Mouse (Mus musculus): ENCODE measurements around the gene Trip12.

Gene Trip12

GRCm38 (mm10) chr1:84840018-84840664 lies at the start of gene Trip12:
Trip12 (minus strand) TSS chr1:84840516.
- no peak for DNase-seq

GRCm38 (mm10) chr1:84890005-84890393 lies 49.7 kb upstream of the Trip12 start:
- no peak for DNase-seq

DNA sequence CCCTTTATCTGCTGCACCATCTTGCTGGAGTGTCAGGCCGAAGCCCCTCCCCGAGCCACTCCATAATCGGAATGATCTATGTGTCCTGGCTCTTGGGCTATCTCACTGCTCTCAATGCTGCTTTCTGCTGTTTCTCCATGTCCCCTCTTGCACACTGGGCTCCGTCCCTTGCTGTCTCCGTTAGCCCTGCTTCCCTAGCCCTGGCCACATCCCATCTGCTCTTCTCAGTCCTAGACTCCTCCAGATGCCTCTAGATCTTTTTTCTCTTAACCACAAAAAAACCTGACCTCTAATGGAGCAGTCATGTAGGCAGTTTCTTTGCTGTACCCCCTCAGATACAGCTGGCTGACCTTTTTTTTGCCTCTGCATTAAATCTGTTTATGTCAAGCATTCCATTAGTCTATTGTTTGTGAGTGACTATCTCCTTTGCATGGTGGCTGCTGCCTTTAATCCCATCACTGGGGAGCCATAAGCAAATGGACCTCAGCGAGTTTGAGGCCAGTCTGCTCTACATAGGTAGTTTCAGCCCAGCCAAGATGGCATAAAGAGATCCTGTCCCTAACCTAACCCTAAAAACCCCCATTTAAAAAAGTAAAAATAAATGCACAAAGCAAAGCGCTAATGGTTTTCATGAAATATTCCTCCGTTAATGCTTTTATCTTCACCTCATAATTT lies 49.2 kb upstream of the Trip12 start:
- DNase-seq, result no peak

- no peak for DNase-seq
Measured at GRCm38 (mm10) chr1:84885921-84886320, 45.6 kb upstream of the Trip12 start.

GRCm38 (mm10) chr1:84885174-84885573 lies 44.9 kb upstream of the Trip12 start:
- DNase-seq, result peak; percentile 59

DNA sequence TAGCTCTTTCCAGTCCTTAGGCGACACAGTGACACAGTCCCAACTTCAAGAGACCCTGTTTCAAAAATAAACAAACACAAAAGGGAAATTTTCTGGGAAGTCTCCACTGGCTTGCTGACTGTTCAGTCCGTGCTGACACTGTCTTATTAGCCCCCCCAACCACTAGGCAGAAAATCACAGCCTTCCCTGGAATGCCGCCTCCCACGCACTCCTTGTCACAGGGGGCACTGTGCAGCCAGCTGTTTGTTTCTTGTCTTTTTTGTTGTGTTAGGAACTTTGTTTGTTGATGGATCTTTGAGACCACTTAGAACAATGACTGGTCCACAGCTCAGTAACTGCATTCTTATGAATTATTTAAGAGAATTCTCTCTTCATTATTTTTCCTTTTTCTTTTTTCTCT lies 43.6 kb upstream of the Trip12 start:
- DNase-seq, result no peak

GRCm38 (mm10) chr1:84882937-84883336 lies 42.6 kb upstream of the Trip12 start:
- DNase-seq, result no peak

- DNase-seq, result peak; percentile 55
Measured at GRCm38 (mm10) chr1:84882066-84882532, 41.8 kb upstream of the Trip12 start.

- no peak for DNase-seq
Measured at GRCm38 (mm10) chr1:84881248-84882065, 41.1 kb upstream of the Trip12 start.

- peak; percentile 70 for DNase-seq
Measured at GRCm38 (mm10) chr1:84879571-84880120, 39.3 kb upstream of the Trip12 start.

DNA sequence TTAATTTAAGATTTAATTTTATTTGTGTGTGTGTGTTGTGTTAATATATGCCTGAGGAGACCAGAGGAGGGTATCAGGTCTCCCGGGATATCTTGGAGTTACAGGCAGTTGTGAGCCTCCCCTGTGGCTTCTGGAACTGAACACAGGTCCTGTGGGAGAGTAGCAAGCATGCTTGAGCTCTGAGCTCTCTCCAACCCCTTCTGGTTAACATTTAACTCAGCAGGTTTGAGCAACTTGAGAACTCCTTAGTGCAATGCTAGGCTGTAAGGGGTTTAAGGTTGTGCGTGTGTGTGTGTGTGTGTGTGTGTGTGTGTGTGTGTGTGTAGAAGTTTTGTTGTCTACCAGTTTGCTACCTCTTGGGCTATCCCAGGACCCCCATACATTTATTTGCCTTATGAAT lies 37.3 kb upstream of the Trip12 start:
- peak; percentile 84 for DNase-seq

DNA sequence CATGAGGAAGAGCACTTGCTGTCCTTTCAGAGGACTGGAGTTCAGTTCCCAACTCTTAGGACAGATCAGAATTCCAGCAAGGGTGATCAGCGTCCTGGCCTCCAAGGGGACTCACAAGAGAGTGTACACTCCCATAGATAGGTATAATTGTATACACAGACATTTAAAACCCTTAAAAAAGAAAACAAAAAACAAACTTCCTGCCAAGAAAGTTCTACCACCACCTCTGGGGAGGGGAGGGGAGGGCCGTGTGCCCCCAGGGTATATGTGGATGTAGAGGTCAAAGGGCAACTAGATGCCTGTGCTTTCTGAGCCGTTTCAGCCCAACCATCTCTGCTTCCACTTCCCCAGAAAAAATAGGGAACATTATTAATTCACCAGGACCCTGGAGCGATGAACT lies 32.6 kb upstream of the Trip12 start:
- DNase-seq, result peak; percentile 39

DNA sequence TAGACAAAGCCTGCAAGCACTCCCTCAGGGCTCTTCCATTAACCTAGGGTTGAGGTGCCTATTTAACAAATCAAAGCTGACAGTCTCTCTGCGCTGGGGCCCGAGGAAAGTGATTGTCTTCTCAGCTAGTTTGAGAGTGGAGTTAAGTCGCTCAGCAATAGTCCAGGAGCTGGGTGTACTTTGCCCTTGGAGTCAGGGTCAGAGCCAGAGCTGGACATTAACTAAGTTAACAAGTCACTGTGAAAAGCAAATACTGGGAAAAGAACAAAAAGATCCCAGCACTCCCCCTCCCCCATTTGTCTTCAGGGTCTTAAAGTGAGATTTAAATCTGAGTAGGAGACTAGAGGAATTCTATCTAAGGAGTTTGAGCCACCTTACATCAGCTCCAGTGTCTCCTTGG lies 31.8 kb upstream of the Trip12 start:
- DNase-seq, result peak; percentile 91

DNA sequence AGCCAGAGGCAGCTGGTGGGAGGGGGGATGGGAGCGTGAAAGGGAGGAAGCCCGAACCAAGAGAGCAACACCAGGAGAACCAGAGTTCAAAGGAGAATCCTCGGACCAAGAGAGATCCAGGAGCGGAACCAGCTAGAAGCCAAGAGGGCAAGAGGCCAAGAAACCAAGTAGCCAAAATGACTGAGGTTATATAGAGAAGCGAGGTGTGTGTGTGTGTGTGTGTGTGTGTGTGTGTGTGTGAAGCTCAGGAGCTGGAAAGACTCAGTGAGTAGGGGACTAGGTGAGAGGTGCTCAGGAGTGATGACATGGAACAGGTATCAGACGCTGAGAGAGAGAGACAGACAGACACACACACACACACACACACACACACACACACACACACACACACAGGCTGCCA lies 30.8 kb upstream of the Trip12 start:
- DNase-seq, result peak; percentile 92

GRCm38 (mm10) chr1:84869498-84869897 lies 29.2 kb upstream of the Trip12 start:
- no peak for DNase-seq

GRCm38 (mm10) chr1:84868841-84869240 lies 28.5 kb upstream of the Trip12 start:
- DNase-seq, result no peak

DNA sequence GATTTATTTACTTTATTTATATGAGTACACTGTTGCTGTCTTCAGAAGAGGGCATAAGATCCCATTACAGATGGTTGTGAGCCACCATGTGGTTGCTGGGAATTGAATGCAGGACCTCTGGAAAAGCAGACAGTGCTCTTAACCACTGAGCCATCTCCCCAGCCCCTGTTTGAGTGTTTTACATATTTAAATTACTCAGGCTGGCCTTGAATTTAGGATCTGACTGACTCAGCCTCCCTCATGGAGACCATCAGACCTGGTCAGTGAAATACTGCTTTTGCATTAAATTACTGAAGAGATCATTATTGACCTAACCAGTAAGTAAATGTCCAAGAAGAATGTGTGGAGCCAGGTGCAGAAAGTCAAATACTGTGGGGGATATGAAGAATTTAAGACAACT lies 28.0 kb upstream of the Trip12 start:
- DNase-seq, result no peak

GRCm38 (mm10) chr1:84866706-84867230 lies 26.5 kb upstream of the Trip12 start:
- no peak for DNase-seq

DNA sequence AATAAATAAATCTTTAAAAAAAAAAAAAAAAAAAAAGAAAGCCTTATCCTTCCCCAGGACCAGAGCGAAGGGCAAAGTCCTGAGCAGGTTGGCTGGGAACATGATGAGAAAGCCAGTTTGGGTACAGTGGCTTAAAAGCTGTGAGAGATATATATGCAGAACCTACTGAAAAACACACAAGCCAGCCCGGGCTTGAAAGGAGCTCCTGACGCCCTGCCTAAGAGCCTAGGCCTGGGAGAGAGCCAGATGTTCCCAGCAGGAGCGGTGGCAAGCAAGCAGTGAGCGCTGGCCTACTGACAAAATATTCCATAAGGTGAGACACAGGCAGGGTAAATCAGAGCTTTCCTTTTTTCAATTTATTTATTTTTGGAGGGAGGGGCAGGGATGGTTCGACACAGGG lies 25.9 kb upstream of the Trip12 start:
- peak; percentile 77 for DNase-seq

GRCm38 (mm10) chr1:84864645-84865044 lies 24.3 kb upstream of the Trip12 start:
- no peak for DNase-seq

DNA sequence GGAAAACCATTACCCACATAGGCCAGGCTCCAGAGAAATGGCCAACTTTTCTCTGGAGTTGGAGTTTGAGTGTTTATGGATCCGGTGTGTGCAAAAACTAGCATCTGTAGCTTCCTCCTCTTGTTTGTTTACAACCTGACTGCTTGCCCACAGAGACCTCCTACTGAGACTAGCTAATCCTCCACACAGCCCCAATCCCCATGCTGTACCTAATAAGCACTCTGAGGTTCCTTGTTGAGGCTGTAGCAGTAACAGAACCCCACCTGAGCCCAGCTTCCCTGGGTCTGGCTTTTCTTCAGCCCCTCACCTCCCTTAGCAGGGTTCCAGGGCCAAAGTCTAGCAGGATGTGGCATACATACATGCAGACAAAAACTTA lies 20.9 kb upstream of the Trip12 start:
- DNase-seq, result no peak

DNA sequence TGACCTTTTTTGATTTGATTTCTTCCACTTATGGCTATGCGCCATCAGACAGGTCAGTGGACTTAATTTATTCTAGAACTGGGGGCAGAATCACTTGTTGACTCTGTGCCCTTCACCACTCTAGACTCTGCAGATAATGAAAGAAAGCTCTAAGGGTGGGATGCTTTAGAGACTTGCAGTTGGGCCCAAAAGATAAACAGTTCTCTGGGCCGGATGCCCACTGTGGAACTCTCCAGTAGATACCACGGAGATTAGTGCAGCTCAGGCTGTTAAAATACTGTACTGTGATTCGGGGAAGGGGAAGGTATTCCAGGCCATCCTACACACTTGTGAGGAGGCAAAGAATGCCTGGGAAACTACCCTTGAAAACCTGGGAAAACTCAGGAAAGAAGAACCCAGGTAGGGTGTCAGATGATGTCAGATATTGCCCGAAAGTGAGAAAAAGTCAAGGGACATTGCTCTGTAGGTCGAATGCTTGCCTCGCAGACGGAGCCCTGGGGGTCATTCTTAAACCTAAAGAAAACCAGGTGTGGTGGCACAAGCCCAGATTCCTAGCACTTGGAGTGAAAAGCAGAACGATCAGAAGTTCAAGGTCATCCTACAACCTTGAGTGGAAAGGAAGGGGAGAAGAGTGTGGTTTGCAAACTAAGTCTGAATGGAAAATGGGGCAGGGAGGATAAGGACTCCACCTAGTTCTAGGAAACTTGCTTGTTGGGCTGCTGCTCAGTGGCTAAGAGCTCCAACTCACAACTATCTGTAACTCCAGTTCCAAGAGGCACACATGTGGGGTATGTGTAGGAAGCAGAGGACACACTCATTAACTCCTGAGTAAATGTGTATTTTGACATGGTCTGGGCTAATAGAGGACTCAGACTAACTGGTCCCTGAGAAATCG lies 20.3 kb upstream of the Trip12 start:
- no peak for DNase-seq

Data from kidney, adult 9 months (tissue).